Mouse (Mus musculus): Measurements from ENCODE around the gene Timm13. TPM values are rescaled to one million over a fixed set of nuclear protein-coding genes. Genes with fewer than 3 reads are reported as not detected.

Gene Timm13
- polyA plus RNA-seq, 1 experiment from 2014 or later = 338 TPM

Other genes with a start within 250 kb of the Timm13 start
- 49.4 and 53.8 TPM in 2 replicates for gene Btbd2, start 243.9 kb downstream of the Timm13 start, polyA plus RNA-seq (2014; fragmentation: Nextera tagmentation; extraction: Ambion mirVana)
- gene Mknk2, start 222.9 kb downstream of the Timm13 start, polyA plus RNA-seq (2014; fragmentation: Nextera tagmentation; extraction: Ambion mirVana) = 69.5 and 82.7 TPM in 2 replicates
- gene Mob3a, start 199.0 kb downstream of the Timm13 start, polyA plus RNA-seq (2014; fragmentation: Nextera tagmentation; extraction: Ambion mirVana) = 19.1 and 22.3 TPM in 2 replicates
- 3.5 and 7.0 TPM in 2 replicates for gene Izumo4, start 198.8 kb downstream of the Timm13 start, polyA plus RNA-seq (2014; fragmentation: Nextera tagmentation; extraction: Ambion mirVana)
- 45.0 and 54.5 TPM in 2 replicates for gene Ap3d1, start 158.7 kb downstream of the Timm13 start, polyA plus RNA-seq (2014; fragmentation: Nextera tagmentation; extraction: Ambion mirVana)
- 26.5 and 28.2 TPM in 2 replicates for gene Dot1l, start 145.8 kb downstream of the Timm13 start, polyA plus RNA-seq (2014; fragmentation: Nextera tagmentation; extraction: Ambion mirVana)
- gene Sf3a2, start 102.8 kb downstream of the Timm13 start, polyA plus RNA-seq (2014; fragmentation: Nextera tagmentation; extraction: Ambion mirVana) = 49.2 and 51.0 TPM in 2 replicates
- gene Plekhj1, start 102.3 kb downstream of the Timm13 start, polyA plus RNA-seq (2014; fragmentation: Nextera tagmentation; extraction: Ambion mirVana) = 71.1 and 75.4 TPM in 2 replicates
- gene Amh, start 95.7 kb downstream of the Timm13 start, polyA plus RNA-seq (2014; fragmentation: Nextera tagmentation; extraction: Ambion mirVana) = 0.12 TPM in 1 of 2 replicates, not detected in the other
- gene Jsrp1, start 87.5 kb downstream of the Timm13 start, polyA plus RNA-seq (2014; fragmentation: Nextera tagmentation; extraction: Ambion mirVana) = 5.5 and 5.6 TPM in 2 replicates
- gene Oaz1, start 74.3 kb downstream of the Timm13 start, polyA plus RNA-seq (2014; fragmentation: Nextera tagmentation; extraction: Ambion mirVana) = 2,025 and 2,172 TPM in 2 replicates
- 0.46 TPM in 2 replicates for gene Lingo3, start 56.9 kb downstream of the Timm13 start, polyA plus RNA-seq (2014; fragmentation: Nextera tagmentation; extraction: Ambion mirVana)
- gene Lsm7, start 45.8 kb downstream of the Timm13 start, polyA plus RNA-seq (2014; fragmentation: Nextera tagmentation; extraction: Ambion mirVana) = 200 and 230 TPM in 2 replicates
- gene Sppl2b, start 45.7 kb downstream of the Timm13 start, polyA plus RNA-seq (2014; fragmentation: Nextera tagmentation; extraction: Ambion mirVana) = 21.3 and 23.7 TPM in 2 replicates
- gene Tmprss9, start 29.1 kb downstream of the Timm13 start, polyA plus RNA-seq (2014; fragmentation: Nextera tagmentation; extraction: Ambion mirVana) = 0.05 and 0.07 TPM in 2 replicates
- 7.3 and 8.1 TPM in 2 replicates for gene Lmnb2, start 17.3 kb upstream of the Timm13 start, polyA plus RNA-seq (2014; fragmentation: Nextera tagmentation; extraction: Ambion mirVana)
- 34.5 and 39.8 TPM in 2 replicates for gene Gadd45b, start 29.1 kb upstream of the Timm13 start, polyA plus RNA-seq (2014; fragmentation: Nextera tagmentation; extraction: Ambion mirVana)
- gene Gng7, start 114.0 kb upstream of the Timm13 start, polyA plus RNA-seq (2014; fragmentation: Nextera tagmentation; extraction: Ambion mirVana) = 1.2 and 1.4 TPM in 2 replicates
- not detected in 2 replicates for gene Diras1, start 124.7 kb upstream of the Timm13 start, polyA plus RNA-seq (2014; fragmentation: Nextera tagmentation; extraction: Ambion mirVana)
- gene Slc39a3, start 136.5 kb upstream of the Timm13 start, polyA plus RNA-seq (2014; fragmentation: Nextera tagmentation; extraction: Ambion mirVana) = 5.0 and 5.2 TPM in 2 replicates
- 133 and 136 TPM in 2 replicates for gene Sgta, start 159.2 kb upstream of the Timm13 start, polyA plus RNA-seq (2014; fragmentation: Nextera tagmentation; extraction: Ambion mirVana)
- 18.0 and 20.8 TPM in 2 replicates for gene Thop1, start 169.1 kb upstream of the Timm13 start, polyA plus RNA-seq (2014; fragmentation: Nextera tagmentation; extraction: Ambion mirVana)
- 0.27 and 0.46 TPM in 2 replicates for gene Creb3l3, start 197.9 kb upstream of the Timm13 start, polyA plus RNA-seq (2014; fragmentation: Nextera tagmentation; extraction: Ambion mirVana)
- 147 and 159 TPM in 2 replicates for gene Map2k2, start 204.9 kb upstream of the Timm13 start, polyA plus RNA-seq (2014; fragmentation: Nextera tagmentation; extraction: Ambion mirVana)
- gene Zbtb7a, start 234.3 kb upstream of the Timm13 start, polyA plus RNA-seq (2014; fragmentation: Nextera tagmentation; extraction: Ambion mirVana) = 16.8 and 18.8 TPM in 2 replicates